Mouse (Mus musculus) liver, embryonic 14.5 days (tissue): ENCODE data around the gene Gm17428. TPM values are rescaled to one million over a fixed set of nuclear protein-coding genes. Genes with fewer than 3 reads are reported as not detected.
"Not testable (repeated sequence)": the region's sequence is repeated elsewhere in the genome, so short reads cannot be mapped to it uniquely, and the experiment has no call there.

Experiments used
- ATAC-seq: fragments of 200-750 bp; cut with Nextera tagmentation; 2 replicates; pipeline ENCODE4 v1.8.0; 2017; ENCODE audit warnings: moderate number of reproducible peaks, mild to moderate bottlenecking, moderate library complexity; ENCODE audit not compliant: insufficient read depth
- DNase-seq, 3 experiments: peaks; one replicate each; pipeline ENCODE4 v3.0.0-alpha.2; 2012 to 2013; ENCODE audit warnings: low read depth in 3 of 3, low spot score in 3 of 3
- H3K27ac ChIP-seq: fragments of 300-500 bp; sonication (generic); 2 replicates; pipeline ENCODE4 v1.5.1; 2014; ENCODE audit warnings: moderate library complexity, mild to moderate bottlenecking, control low read depth, inconsistent platforms
- H3K27me3 ChIP-seq: fragments of 300-500 bp; sonication (generic); 2 replicates; pipeline ENCODE4 v1.6.1; 2014; ENCODE audit warnings: mild to moderate bottlenecking, low read length, moderate library complexity; ENCODE audit not compliant: control insufficient read depth, insufficient read depth
- H3K36me3 ChIP-seq: fragments of 300-500 bp; sonication (generic); replicated peaks from 2 replicates; pipeline ENCODE4 v1.6.1; 2014; ENCODE audit warnings: low read depth; ENCODE audit not compliant: control insufficient read depth, insufficient read depth
- H3K4me1 ChIP-seq, 2 experiments: fragments of 200-500 bp in 1 of 2; fragments of 300-500 bp in 1 of 2; sonication (generic) in 1 of 2; replicated peaks; 2 replicates each; pipeline ENCODE4 v1.6.1; 2012 to 2014; ENCODE audit warnings: antibody characterized with exemption in 1 of 2, inconsistent platforms in 1 of 2, low read length in 1 of 2; ENCODE audit not compliant: control insufficient read depth in 2 of 2, insufficient read depth in 2 of 2
- H3K4me2 ChIP-seq: fragments of 300-500 bp; sonication (generic); 2 replicates; pipeline ENCODE4 v1.6.1; 2014; ENCODE audit warnings: low read depth, mild to moderate bottlenecking, control low read depth, moderate library complexity
- H3K4me3 ChIP-seq, 2 experiments: fragments of 200-500 bp in 1 of 2; fragments of 300-500 bp in 1 of 2; sonication (generic) in 1 of 2; 2 replicates each; pipeline ENCODE4 v1.5.1; 2012 to 2014; ENCODE audit warnings: low read depth in 2 of 2, low read length in 2 of 2, mild to moderate bottlenecking in 2 of 2, control low read depth in 1 of 2, inconsistent platforms in 1 of 2, moderate library complexity in 1 of 2; ENCODE audit not compliant: insufficient read depth in 1 of 2
- H3K9ac ChIP-seq: fragments of 300-500 bp; sonication (generic); replicated peaks from 2 replicates; pipeline ENCODE4 v1.6.1; 2014; ENCODE audit warnings: mild to moderate bottlenecking, control low read depth, moderate library complexity
- H3K9me3 ChIP-seq: fragments of 300-500 bp; sonication (generic); 2 replicates; pipeline ENCODE4 v1.6.1; 2016; ENCODE audit warnings: low read length, mixed read lengths; ENCODE audit not compliant: control insufficient read depth
- CTCF ChIP-seq: IDR thresholded peaks from 2 replicates; pipeline ENCODE4 v1.5.1; 2016; ENCODE audit warnings: antibody characterized with exemption, low read depth, control low read depth
- EP300 ChIP-seq: IDR thresholded peaks from 2 replicates; pipeline ENCODE4 v1.6.1; 2016; ENCODE audit warnings: antibody characterized with exemption, low read depth
- WGBS: fragments of 180-500 bp; shearing (Covaris S2); extraction: QIAGEN DNeasy Blood & Tissue Kit; methylation state at CpG from one replicate; pipeline ENCODE4 v1.1.7; 2014; ENCODE audit not compliant: insufficient replicate concordance; 5-methylcytosine and 5-hydroxymethylcytosine counted together
- polyA plus RNA-seq, 2 experiments: library from polyadenylated mRNA; depleted of rRNA in 1 of 2; stranded (reverse) in 1 of 2; unstranded in 1 of 2; fragments of >200 nt; fragmentation: Nextera tagmentation in 1 of 2; extraction: Ambion mirVana in 1 of 2; gene quantifications; 2 replicates each; pipeline versions ENCODE4 v1.2.1 to v1.2.3; 2012 to 2014

Gene Gm17428
- polyA plus RNA-seq, 2 experiments, result not detected

DNA sequence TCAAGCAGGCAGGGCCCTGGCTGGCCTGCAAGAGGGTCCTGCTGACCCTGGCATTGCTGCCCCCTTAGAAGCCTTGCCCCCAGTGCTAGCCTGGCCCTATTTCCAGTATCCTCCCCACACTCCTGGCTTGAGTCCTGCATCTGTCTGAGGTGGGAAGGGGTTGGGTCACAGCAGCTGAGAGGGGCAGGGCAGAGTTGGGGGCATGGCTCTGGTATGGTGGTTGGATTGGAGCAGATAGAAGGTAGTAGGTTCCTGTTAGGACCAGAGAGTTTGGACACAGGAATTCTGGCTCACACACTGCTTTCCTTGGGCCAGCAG lies 18.1 kb downstream of the Gm17428 start:
- no peaks in the 10 kb centered on the region for H3K9me3 ChIP-seq
- no peaks in the 10 kb centered on the region for H3K36me3 ChIP-seq
- TF ChIP-seq EP300 (no peak), CTCF (no peak)
- H3K9ac ChIP-seq, result no peak overlapping the region
- H3K4me1 ChIP-seq, result no peaks in the 10 kb centered on the region
- no peak overlapping the region for H3K27ac ChIP-seq
- no peaks in the 10 kb centered on the region; the same call in 1 of the 2 replicates for H3K27me3 ChIP-seq
- no peak overlapping the region for H3K4me3 ChIP-seq
- H3K4me2 ChIP-seq, result no peak overlapping the region
- DNase-seq (no peak), ATAC-seq (no peak)

DNA sequence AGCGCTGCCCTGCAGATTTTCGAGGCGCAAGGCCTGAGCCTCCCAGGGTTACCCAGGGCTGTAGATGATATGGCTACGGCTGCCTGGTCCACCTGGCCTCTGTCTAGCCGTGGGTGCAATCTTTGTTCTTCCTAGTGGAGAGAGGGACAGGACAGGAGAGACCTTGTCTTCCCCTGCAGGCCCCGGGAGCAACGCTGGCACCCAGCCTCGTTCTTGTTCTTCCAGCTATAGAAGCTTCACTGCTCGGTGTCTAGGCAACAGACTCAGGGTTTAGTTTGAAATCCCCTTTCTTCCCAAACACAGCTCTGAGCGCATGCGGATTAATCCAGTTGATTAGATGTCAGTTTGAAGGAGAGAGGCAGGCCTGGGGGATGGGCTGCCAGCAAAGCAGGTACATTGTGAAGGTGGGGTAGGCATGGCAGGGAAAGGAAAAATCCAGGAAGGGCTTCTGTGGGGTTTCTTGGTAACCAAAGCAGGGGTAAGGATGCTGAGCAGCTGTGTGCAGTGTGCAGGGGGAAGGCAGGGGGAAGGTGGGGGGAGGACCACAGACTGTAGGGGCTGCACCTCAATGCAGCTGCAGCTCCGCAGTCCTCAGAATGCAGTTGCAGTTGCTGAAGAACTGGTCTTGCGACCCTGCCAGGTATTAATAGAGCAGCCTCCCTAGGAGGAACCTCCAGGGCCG lies 18.9 kb downstream of the Gm17428 start:
- Histone ChIP-seq H3K27ac (no peak overlapping the region), H3K27me3 (no peaks in the 10 kb centered on the region; the same call in 1 of the 2 replicates), H3K9ac (no peak overlapping the region), H3K4me1 (no peaks in the 10 kb centered on the region), H3K36me3 (no peaks in the 10 kb centered on the region), H3K9me3 (no peaks in the 10 kb centered on the region), H3K4me3 (no peak overlapping the region), H3K4me2 (no peak overlapping the region)
- 47% methylated on average over 14 of the region's 14 CpGs for WGBS
- no peak for TF ChIP-seq EP300
- no peak for TF ChIP-seq CTCF
- ATAC-seq (no peak), DNase-seq (no peak)

DNA sequence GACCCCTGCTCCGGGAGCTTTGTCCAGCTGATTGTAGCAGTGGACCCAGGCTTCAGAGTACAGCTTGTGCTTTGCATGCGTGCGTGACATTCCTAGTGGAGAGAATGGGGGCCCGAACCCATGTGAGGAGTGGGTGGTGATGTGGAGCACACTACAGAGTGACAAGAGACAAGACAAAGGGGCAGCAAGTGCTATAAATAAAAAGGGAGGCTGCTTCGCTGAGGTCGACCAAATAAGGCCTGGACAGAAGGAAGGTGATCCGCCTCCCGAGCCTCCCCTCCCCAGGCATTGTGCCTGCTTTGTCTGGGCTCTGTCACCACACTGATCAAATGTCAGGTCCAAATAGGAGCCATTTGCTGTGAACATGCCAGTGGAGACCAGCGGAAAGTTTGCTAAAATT lies 20.1 kb downstream of the Gm17428 start:
- H3K9ac ChIP-seq, result no peak overlapping the region
- H3K4me1 ChIP-seq, result no peaks in the 10 kb centered on the region
- H3K4me3 ChIP-seq, result no peak overlapping the region
- no peaks in the 10 kb centered on the region for H3K9me3 ChIP-seq
- DNase-seq (no peak), ATAC-seq (no peak)
- no peak overlapping the region for H3K27ac ChIP-seq
- whole genome bisulfite sequencing, result 67% methylated on average over 9 of the region's 9 CpGs
- no peak overlapping the region for H3K4me2 ChIP-seq
- no peaks in the 10 kb centered on the region for H3K36me3 ChIP-seq
- no peak for TF ChIP-seq EP300
- no peak for TF ChIP-seq CTCF
- no peaks in the 10 kb centered on the region; the same call in 1 of the 2 replicates for H3K27me3 ChIP-seq

DNA sequence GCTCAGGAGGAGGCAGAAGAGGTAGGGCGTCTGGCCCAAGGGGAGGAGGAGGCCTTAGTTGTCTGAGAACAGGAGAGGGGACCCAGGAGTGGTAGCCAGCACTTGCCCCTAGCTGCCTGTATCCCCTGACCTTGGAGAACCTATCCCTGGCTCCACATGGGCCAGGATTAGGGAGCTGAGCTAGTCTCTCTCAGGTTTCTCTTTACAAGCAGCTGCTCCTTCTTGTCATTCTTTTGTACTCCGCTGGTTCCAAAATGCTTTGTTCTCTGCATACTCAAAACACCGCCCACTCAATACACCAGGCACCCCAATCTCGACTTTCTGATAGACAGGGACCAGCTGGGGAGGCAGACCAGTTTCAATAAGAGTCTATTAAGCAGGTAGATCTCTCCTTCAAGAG lies 20.6 kb downstream of the Gm17428 start:
- Histone ChIP-seq H3K27ac (no peak overlapping the region), H3K4me2 (no peak overlapping the region), H3K9ac (no peak overlapping the region), H3K9me3 (no peaks in the 10 kb centered on the region), H3K36me3 (no peaks in the 10 kb centered on the region), H3K4me1 (no peaks in the 10 kb centered on the region), H3K27me3 (no peaks in the 10 kb centered on the region; the same call in 1 of the 2 replicates), H3K4me3 (no peak overlapping the region)
- TF ChIP-seq EP300 (no peak), CTCF (no peak)
- 57% methylated on average over 4 of the region's 4 CpGs for WGBS
- ATAC-seq (no peak), DNase-seq (no peak)

GRCm38 (mm10) chr14:54998680-54999079 lies 21.9 kb downstream of the Gm17428 start:
- no peak for ATAC-seq
- Histone ChIP-seq H3K9me3 (no peaks in the 10 kb centered on the region), H3K27me3 (no peaks in the 10 kb centered on the region; the same call in 1 of the 2 replicates), H3K4me2 (no peak overlapping the region), H3K36me3 (no peaks in the 10 kb centered on the region), H3K4me1 (peaks cover 0 to 8% of the 10 kb centered on the region in 2 experiments; a peak in 2 of 4 replicates), H3K4me3 (no peak overlapping the region), H3K9ac (no peak overlapping the region), H3K27ac (no peak overlapping the region)
- no peak for DNase-seq
- TF ChIP-seq CTCF (no peak), EP300 (no peak)

DNA sequence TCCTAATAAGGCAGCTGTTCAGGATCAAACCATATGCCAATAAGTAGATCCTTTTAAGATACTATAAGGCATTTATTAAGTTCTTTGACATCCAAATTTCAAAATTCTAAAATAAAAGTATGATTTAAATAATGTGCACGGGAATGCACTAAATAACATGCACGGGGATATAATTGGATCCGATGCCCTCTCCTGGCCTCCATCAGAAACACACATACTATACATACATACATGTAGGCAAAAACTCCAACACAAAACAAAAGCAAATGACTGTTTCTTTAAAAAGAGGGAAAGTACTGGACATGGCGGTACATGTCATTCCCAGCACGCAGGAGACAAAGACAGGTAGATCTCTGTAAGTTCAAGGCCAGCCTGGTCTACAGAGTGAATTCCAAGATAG lies 23.1 kb downstream of the Gm17428 start:
- H3K36me3 ChIP-seq, H3K4me2 ChIP-seq, ATAC-seq, H3K27ac ChIP-seq, H3K9ac ChIP-seq, H3K4me3 ChIP-seq, DNase-seq, H3K27me3 ChIP-seq, H3K9me3 ChIP-seq: not testable (repeated sequence)
- 67% methylated on average over 5 of the region's 5 CpGs for WGBS
- H3K4me1 ChIP-seq, result peaks cover 0 to 14% of the 10 kb centered on the region in 2 experiments; a peak in 2 of 4 replicates
